Mouse (Mus musculus) liver, embryonic 16.5 days (tissue): Measurements from ENCODE around the gene Capns1. TPM values are rescaled to one million over a fixed set of nuclear protein-coding genes. Genes with fewer than 3 reads are reported as not detected.
"Not testable (repeated sequence)": the region's sequence is repeated elsewhere in the genome, so short reads cannot be mapped to it uniquely, and the experiment has no call there.

Experiments used
- ATAC-seq: fragments of 200-750 bp; cut with Nextera tagmentation; 2 replicates; pipeline ENCODE4 v1.8.0; 2017; ENCODE audit warnings: low read depth, mild to moderate bottlenecking, moderate number of reproducible peaks, moderate library complexity
- H3K27ac ChIP-seq: fragments of 300-500 bp; sonication (generic); 2 replicates; pipeline ENCODE4 v1.5.1; 2014; ENCODE audit warnings: mild to moderate bottlenecking, low read length
- H3K27me3 ChIP-seq: fragments of 300-500 bp; sonication (generic); 2 replicates; pipeline ENCODE4 v1.6.1; 2014; ENCODE audit warnings: low read depth, low read length, mixed read lengths; ENCODE audit not compliant: control insufficient read depth, insufficient read depth
- H3K36me3 ChIP-seq: fragments of 300-500 bp; sonication (generic); 2 replicates; pipeline ENCODE4 v1.6.1; 2014; ENCODE audit warnings: mild to moderate bottlenecking; ENCODE audit not compliant: control insufficient read depth, insufficient read depth
- H3K4me1 ChIP-seq: fragments of 300-500 bp; sonication (generic); 2 replicates; pipeline ENCODE4 v1.6.1; 2014; ENCODE audit warnings: low read depth, low read length, mixed read lengths; ENCODE audit not compliant: control insufficient read depth
- H3K4me2 ChIP-seq: fragments of 300-500 bp; sonication (generic); 2 replicates; pipeline ENCODE4 v1.6.1; 2014; ENCODE audit warnings: low read depth, low read length, mixed read lengths
- H3K4me3 ChIP-seq: fragments of 300-500 bp; sonication (generic); 2 replicates; pipeline ENCODE4 v1.5.1; 2014; ENCODE audit warnings: low read depth, mild to moderate bottlenecking, low read length
- H3K9ac ChIP-seq: fragments of 300-500 bp; sonication (generic); 2 replicates; pipeline ENCODE4 v1.6.1; 2014; ENCODE audit warnings: low read depth, low read length
- H3K9me3 ChIP-seq: fragments of 300-500 bp; sonication (generic); replicated peaks from 2 replicates; pipeline ENCODE4 v1.6.1; 2016; ENCODE audit warnings: low read length; ENCODE audit not compliant: control insufficient read depth
- WGBS: fragments of 180-500 bp; shearing (Covaris S2); extraction: QIAGEN DNeasy Blood & Tissue Kit; methylation state at CpG from one replicate; pipeline ENCODE4 v1.1.7; 2014; ENCODE audit not compliant: insufficient replicate concordance; 5-methylcytosine and 5-hydroxymethylcytosine counted together
- polyA plus RNA-seq: library from polyadenylated mRNA; unstranded; fragments of >200 nt; fragmentation: Nextera tagmentation; extraction: Ambion mirVana; gene quantifications from 2 replicates; pipeline ENCODE4 v1.2.1, GENCODE M21; 2015

The Capns1 gene
- polyA plus RNA-seq, 1 experiment from 2014 or later = 30.7 TPM

- H3K9me3 ChIP-seq = no peaks in the 10 kb centered on the region
- H3K27ac ChIP-seq = no peak overlapping the region
- H3K4me1 ChIP-seq = peaks cover 19% of the 10 kb centered on the region
- H3K4me2 ChIP-seq = no peak overlapping the region
- WGBS = 77% methylated on average over 12 of the region's 12 CpGs
- no peak overlapping the region for H3K4me3 ChIP-seq
- peaks cover 28% of the 10 kb centered on the region for H3K36me3 ChIP-seq
- H3K9ac ChIP-seq = no peak overlapping the region
- ATAC-seq = no peak
- H3K27me3 ChIP-seq = no peaks in the 10 kb centered on the region
Observed at GRCm38 (mm10) chr7:30188344-30189115, 10.1 kb downstream of the Capns1 start.

- no peak overlapping the region; the same call in 1 of the 2 replicates for H3K4me3 ChIP-seq
- H3K4me1 ChIP-seq = peaks cover 11% of the 10 kb centered on the region
- no peaks in the 10 kb centered on the region for H3K27me3 ChIP-seq
- no peak for ATAC-seq
- H3K27ac ChIP-seq = no peak overlapping the region
- WGBS = 72% methylated on average over 13 of the region's 13 CpGs
- H3K9me3 ChIP-seq = no peaks in the 10 kb centered on the region
- no peak overlapping the region for H3K4me2 ChIP-seq
- H3K9ac ChIP-seq = no peak overlapping the region
- H3K36me3 ChIP-seq = peaks cover 15% of the 10 kb centered on the region
Observed at GRCm38 (mm10) chr7:30184641-30185348, 13.8 kb downstream of the Capns1 start.

- peak; percentile 92 for ATAC-seq
- peak within 1 kb of the TSS; percentile 70 for H3K4me2 ChIP-seq
- H3K27me3 ChIP-seq = no peaks in the 10 kb centered on the region
- under 1% methylated on average over 11 of the region's 11 CpGs for WGBS
- H3K4me3 ChIP-seq = peak within 1 kb of the TSS; percentile 47
- peaks cover 15% of the 10 kb centered on the region for H3K36me3 ChIP-seq
- peaks cover 11% of the 10 kb centered on the region for H3K4me1 ChIP-seq
- H3K9ac ChIP-seq = peak within 1 kb of the TSS; percentile 45
- no peaks in the 10 kb centered on the region for H3K9me3 ChIP-seq
- H3K27ac ChIP-seq = 0 out of 2 replicates have a peak within 1 kb of the TSS, but pooled peaks have one; percentile 26
Observed at GRCm38 (mm10) chr7:30183879-30184289, 14.7 kb downstream of the Capns1 start, which contains the start of gene Cox7a1. Gene Cox7a1, plus strand, starts transcription at chr7:30184144.

GRCm38 (mm10) chr7:30183189-30183588, 15.4 kb downstream of the Capns1 start:
- H3K9ac ChIP-seq, ATAC-seq, H3K27me3 ChIP-seq, H3K9me3 ChIP-seq, H3K27ac ChIP-seq, H3K4me3 ChIP-seq: not testable (repeated sequence)
- Histone ChIP-seq H3K4me2 (peak overlapping the region; percentile 70; the same call in 1 of the 2 replicates), H3K36me3 (peaks cover 15% of the 10 kb centered on the region), H3K4me1 (peaks cover 11% of the 10 kb centered on the region)
- WGBS = 57% methylated on average over 6 of the region's 7 CpGs

GRCm38 (mm10) chr7:30181929-30182328, 16.7 kb downstream of the Capns1 start:
- not testable (repeated sequence) for ATAC-seq, H3K36me3 ChIP-seq, H3K9ac ChIP-seq, H3K4me3 ChIP-seq, H3K4me2 ChIP-seq, H3K27me3 ChIP-seq, H3K9me3 ChIP-seq, H3K27ac ChIP-seq
- H3K4me1 ChIP-seq = peaks cover 11% of the 10 kb centered on the region
- WGBS = 84% methylated on average over 10 of the region's 10 CpGs

GRCm38 (mm10) chr7:30181308-30181707, 17.3 kb downstream of the Capns1 start:
- H3K36me3 ChIP-seq = peaks cover 1% of the 10 kb centered on the region
- H3K4me3 ChIP-seq = no peak overlapping the region
- H3K27ac ChIP-seq = no peak overlapping the region
- H3K9ac ChIP-seq = no peak overlapping the region
- no peaks in the 10 kb centered on the region for H3K9me3 ChIP-seq
- no peaks in the 10 kb centered on the region for H3K27me3 ChIP-seq
- peaks cover 11% of the 10 kb centered on the region for H3K4me1 ChIP-seq
- ATAC-seq = 0 out of 2 replicates have a peak, but pooled peaks have one; percentile 10
- 3% methylated on average over 4 of the region's 4 CpGs for WGBS
- no peak overlapping the region for H3K4me2 ChIP-seq

GRCm38 (mm10) chr7:30178256-30178655, 20.4 kb downstream of the Capns1 start:
- Histone ChIP-seq H3K9me3 (no peaks in the 10 kb centered on the region), H3K36me3 (no peaks in the 10 kb centered on the region), H3K27ac (no peak overlapping the region), H3K4me3 (no peak overlapping the region), H3K27me3 (no peaks in the 10 kb centered on the region), H3K4me2 (no peak overlapping the region), H3K9ac (no peak overlapping the region), H3K4me1 (no peaks in the 10 kb centered on the region)
- 73% methylated on average over 11 of the region's 11 CpGs for WGBS
- no peak for ATAC-seq

- ATAC-seq = no peak
- H3K27me3 ChIP-seq = no peaks in the 10 kb centered on the region
- H3K9ac ChIP-seq = no peak overlapping the region
- no peaks in the 10 kb centered on the region for H3K4me1 ChIP-seq
- no peaks in the 10 kb centered on the region for H3K36me3 ChIP-seq
- no peak overlapping the region for H3K4me3 ChIP-seq
- no peak overlapping the region for H3K4me2 ChIP-seq
- 37% methylated on average over 12 of the region's 12 CpGs for WGBS
- H3K9me3 ChIP-seq = no peaks in the 10 kb centered on the region
- H3K27ac ChIP-seq = no peak overlapping the region
Observed at GRCm38 (mm10) chr7:30176474-30176873, 22.1 kb downstream of the Capns1 start.
